Mouse (Mus musculus) adrenal gland, adult (tissue): Measurements from ENCODE around the gene Ubxn7.
A peak's percentile ranks its signal among the peaks of the same experiment; 100 is the strongest.

ENCODE experiments used
- DNase-seq, 2 experiments: peaks; one replicate each; pipeline ENCODE4 v3.0.0; 2022 to 2023; ENCODE audit warnings: low spot score in 1 of 2; ENCODE audit not compliant: inconsistent age in 2 of 2

Ubxn7 gene

DNA sequence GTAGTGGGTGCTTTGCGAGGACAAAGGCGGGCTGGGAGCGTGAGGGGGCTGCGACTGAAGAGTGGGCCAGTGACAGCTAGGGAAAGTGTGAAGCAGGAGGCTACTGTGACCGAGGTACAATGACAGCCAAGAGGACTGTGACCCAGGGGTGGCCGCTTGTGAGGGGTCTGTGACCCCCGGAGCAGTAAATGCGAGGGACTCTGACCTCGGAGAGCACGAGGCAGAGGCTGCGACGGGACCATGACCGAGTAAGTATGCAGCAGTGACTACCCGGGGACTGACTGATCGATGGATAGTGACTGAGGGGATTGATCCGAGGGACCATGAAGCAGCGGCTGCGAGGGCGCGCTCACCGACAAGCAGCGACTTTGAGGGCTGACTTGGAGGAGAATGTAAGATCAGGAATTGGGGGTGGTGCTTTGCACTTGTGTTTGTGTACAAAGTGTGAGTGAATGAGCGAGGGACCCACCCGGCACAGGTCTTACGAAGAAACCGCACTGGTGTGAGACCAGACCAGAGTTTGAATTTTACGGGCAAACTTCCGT lies 99.1 kb downstream of the Ubxn7 start:
- DNase-seq: no peak

DNA sequence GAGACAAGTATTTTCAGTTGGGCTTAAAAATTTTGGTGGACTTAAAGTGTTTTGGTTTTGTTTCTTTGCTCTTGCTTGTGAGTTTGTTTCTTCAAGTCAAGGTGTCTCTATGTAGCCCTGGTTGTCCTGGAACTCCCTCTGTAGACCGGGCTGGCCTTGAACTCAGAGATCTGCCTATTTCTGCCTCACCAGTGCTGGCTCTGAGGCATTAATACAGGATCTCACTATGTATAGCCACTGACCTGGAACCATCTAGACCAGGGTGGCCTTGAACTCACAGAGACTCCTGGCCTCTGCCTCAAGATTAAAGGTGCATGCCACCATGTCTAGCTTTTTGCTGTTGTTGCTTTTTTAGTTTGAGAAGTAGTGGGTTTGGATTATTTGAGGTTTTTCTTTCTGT lies 99.9 kb downstream of the Ubxn7 start:
- peak in 1 of 2 experiments; percentile 58 for DNase-seq

DNA sequence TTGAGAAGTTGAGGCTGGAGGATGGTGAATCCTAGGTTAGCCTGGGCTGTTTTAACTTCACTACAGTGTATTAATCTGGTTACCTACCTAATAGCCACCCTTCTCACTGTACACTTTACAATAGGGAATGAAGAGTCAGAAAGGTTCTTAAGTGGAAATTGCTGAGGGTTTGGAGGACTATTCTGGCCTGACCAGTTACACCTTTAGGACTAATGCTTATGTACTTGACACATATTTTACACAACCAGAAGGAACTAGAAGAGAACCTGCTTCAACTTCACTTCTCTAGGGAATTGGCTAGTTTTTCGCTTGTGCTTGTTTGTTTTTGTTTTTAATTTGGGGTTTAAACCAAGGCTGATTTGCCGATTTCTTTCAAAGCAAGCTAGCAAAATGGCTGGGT lies 101.1 kb downstream of the Ubxn7 start:
- DNase-seq: no peak

DNA sequence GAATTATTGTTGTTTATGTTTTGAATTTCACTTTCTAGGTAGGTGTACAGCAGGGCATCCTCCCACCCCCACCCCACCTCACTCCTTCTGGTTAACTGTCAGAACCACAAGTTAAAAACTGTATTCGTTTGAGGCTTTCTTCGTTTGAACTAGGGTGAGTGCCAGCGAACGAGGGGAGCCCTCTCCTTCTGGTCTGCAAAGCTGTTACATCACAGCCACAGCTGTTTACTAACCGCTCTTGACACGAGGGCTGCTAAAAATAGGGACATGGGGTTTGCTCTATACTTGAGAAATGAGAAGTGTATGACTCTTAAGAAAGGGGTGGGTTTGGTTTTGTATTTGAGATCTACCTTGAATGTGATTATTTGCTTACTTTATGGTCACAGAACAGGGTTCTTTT lies 102.0 kb downstream of the Ubxn7 start:
- peak in 1 of 2 experiments; percentile 61 for DNase-seq

DNA sequence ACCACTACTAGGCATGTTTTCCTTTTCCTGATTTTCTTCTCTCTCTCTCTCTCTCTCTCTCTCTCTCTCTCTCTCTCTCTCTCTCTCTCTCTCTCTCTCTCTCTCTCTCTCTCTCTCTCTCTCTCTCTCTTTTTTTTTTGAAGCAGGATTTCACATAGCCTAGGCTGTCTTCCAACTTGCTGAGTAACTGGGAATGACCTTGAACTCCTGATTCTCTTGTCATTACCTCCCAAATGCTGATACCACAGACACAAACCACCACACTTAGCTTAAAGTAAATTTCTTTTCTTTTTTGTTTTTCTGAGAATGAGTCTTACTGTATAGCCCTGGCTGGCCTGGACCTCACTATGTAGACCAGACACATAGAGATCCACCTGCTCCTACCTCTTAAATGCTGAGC lies 102.6 kb downstream of the Ubxn7 start:
- DNase-seq: peak in 1 of 2 experiments; percentile 85

DNA sequence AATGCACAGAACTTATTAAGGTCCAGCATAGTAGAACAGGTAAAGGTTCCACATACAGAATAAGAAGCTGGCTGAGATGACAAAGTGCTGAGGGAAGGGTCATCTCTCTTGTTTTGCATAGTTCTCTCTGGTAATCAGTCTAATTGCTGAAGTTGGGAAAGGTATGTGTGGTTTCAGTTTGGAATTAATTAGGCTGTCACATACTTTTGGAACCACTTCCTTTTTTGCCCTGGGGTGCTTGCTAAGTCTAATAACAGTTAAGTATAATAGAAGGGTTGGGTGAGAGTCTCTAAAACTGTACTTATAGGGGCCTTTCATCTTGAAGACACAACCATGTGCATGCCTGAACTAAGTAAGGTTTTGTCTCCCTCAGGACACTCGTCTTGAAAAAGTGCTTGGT lies 104.6 kb downstream of the Ubxn7 start:
- no peak for DNase-seq

DNA sequence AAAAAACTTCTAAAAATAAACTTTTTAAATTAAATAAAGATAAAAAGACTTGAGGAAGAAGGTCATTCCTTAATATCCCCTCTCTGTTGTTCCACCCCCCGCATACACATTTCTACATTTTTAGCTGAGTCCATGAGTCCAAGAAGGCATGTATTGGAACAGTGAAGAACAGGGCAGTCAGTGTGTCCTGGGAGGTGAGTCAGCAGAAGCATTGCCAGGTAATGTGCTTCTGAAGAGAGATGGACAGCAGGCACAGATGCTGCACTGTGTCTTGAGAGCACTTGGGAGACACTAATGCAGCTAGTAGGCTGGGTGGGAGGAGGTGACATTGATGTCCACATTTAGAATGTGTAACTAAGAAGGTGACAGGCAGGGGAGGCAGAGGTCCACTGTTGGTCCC lies 105.2 kb downstream of the Ubxn7 start:
- DNase-seq: no peak

DNA sequence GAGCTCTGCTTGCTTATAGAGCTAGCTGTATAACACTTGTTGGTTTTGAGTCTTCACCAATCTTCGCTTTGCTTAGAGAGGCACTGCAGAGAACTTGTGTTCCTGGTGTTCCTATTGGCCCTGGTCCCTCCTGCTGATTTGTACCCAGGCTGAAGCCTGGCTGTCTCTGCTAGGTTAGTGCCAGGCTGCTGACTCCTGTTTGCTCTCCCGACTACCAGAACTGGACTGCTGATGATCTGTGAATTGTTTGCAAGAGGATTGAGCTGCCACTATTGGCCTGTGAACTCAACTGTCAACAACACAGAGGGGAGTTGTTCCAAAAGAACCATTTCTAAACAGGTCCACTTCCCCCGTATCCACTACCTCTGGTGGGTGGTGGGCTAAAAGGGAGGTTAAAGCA lies 109.4 kb downstream of the Ubxn7 start:
- no peak for DNase-seq
